Mouse (Mus musculus) liver, embryonic 16.5 days (tissue): ENCODE results near the gene Jam3. TPM values are rescaled to one million over a fixed set of nuclear protein-coding genes. Genes with fewer than 3 reads are reported as not detected.

Source experiments
- ATAC-seq: fragments of 200-750 bp; cut with Nextera tagmentation; 2 replicates; pipeline ENCODE4 v1.8.0; 2017; ENCODE audit warnings: low read depth, mild to moderate bottlenecking, moderate number of reproducible peaks, moderate library complexity
- H3K27ac ChIP-seq: fragments of 300-500 bp; sonication (generic); 2 replicates; pipeline ENCODE4 v1.5.1; 2014; ENCODE audit warnings: mild to moderate bottlenecking, low read length
- H3K27me3 ChIP-seq: fragments of 300-500 bp; sonication (generic); 2 replicates; pipeline ENCODE4 v1.6.1; 2014; ENCODE audit warnings: low read depth, low read length, mixed read lengths; ENCODE audit not compliant: control insufficient read depth, insufficient read depth
- H3K36me3 ChIP-seq: fragments of 300-500 bp; sonication (generic); 2 replicates; pipeline ENCODE4 v1.6.1; 2014; ENCODE audit warnings: mild to moderate bottlenecking; ENCODE audit not compliant: control insufficient read depth, insufficient read depth
- H3K4me1 ChIP-seq: fragments of 300-500 bp; sonication (generic); 2 replicates; pipeline ENCODE4 v1.6.1; 2014; ENCODE audit warnings: low read depth, low read length, mixed read lengths; ENCODE audit not compliant: control insufficient read depth
- H3K4me2 ChIP-seq: fragments of 300-500 bp; sonication (generic); 2 replicates; pipeline ENCODE4 v1.6.1; 2014; ENCODE audit warnings: low read depth, low read length, mixed read lengths
- H3K4me3 ChIP-seq: fragments of 300-500 bp; sonication (generic); 2 replicates; pipeline ENCODE4 v1.5.1; 2014; ENCODE audit warnings: low read depth, mild to moderate bottlenecking, low read length
- H3K9ac ChIP-seq: fragments of 300-500 bp; sonication (generic); 2 replicates; pipeline ENCODE4 v1.6.1; 2014; ENCODE audit warnings: low read depth, low read length
- H3K9me3 ChIP-seq: fragments of 300-500 bp; sonication (generic); replicated peaks from 2 replicates; pipeline ENCODE4 v1.6.1; 2016; ENCODE audit warnings: low read length; ENCODE audit not compliant: control insufficient read depth
- WGBS: fragments of 180-500 bp; shearing (Covaris S2); extraction: QIAGEN DNeasy Blood & Tissue Kit; methylation state at CpG from one replicate; pipeline ENCODE4 v1.1.7; 2014; ENCODE audit not compliant: insufficient replicate concordance; 5-methylcytosine and 5-hydroxymethylcytosine counted together
- polyA plus RNA-seq: library from polyadenylated mRNA; unstranded; fragments of >200 nt; fragmentation: Nextera tagmentation; extraction: Ambion mirVana; gene quantifications from 2 replicates; pipeline ENCODE4 v1.2.1, GENCODE M21; 2015

Gene Jam3
- polyA plus RNA-seq, 1 experiment from 2014 or later: 3.0 TPM

- ATAC-seq: peak; percentile 62
- H3K9ac ChIP-seq: no peak overlapping the region
- no peak overlapping the region for H3K27ac ChIP-seq
- H3K27me3 ChIP-seq: no peaks in the 10 kb centered on the region
- 41% methylated on average over 22 of the region's 22 CpGs for WGBS
- H3K4me3 ChIP-seq: no peak overlapping the region
- H3K36me3 ChIP-seq: no peaks in the 10 kb centered on the region
- H3K9me3 ChIP-seq: no peaks in the 10 kb centered on the region
- no peak overlapping the region for H3K4me2 ChIP-seq
- H3K4me1 ChIP-seq: peaks cover 2% of the 10 kb centered on the region; the same call in 1 of the 2 replicates
Observed at GRCm38 (mm10) chr9:27109533-27110514, 45.4 kb downstream of the Jam3 start.

GRCm38 (mm10) chr9:27108451-27108850 lies 46.8 kb downstream of the Jam3 start:
- no peak overlapping the region for H3K4me2 ChIP-seq
- no peaks in the 10 kb centered on the region for H3K9me3 ChIP-seq
- H3K27ac ChIP-seq: no peak overlapping the region
- H3K27me3 ChIP-seq: no peaks in the 10 kb centered on the region
- no peak overlapping the region for H3K9ac ChIP-seq
- no peak for ATAC-seq
- H3K36me3 ChIP-seq: no peaks in the 10 kb centered on the region
- H3K4me3 ChIP-seq: no peak overlapping the region
- 66% methylated on average over 4 of the region's 4 CpGs for WGBS
- peaks cover 2% of the 10 kb centered on the region; the same call in 1 of the 2 replicates for H3K4me1 ChIP-seq

DNA sequence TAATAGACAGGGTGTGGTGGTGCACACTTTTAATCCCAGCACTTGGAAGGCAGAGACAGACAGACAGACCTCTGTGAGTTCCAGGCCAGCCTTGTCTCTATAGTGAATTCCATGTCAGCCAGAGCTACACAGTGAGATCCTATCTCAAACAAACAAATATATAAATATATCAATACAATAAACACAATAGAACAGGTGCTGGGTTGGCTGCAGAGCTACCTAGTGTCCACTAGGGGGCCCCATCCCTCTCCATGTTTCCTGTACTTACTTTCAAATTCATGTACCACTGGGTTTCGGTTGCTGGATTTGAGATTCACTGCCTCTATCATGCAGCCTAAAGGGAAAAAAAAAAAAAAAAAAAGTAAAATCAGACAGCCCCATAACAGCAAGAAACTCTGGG lies 49.1 kb downstream of the Jam3 start:
- no peaks in the 10 kb centered on the region for H3K36me3 ChIP-seq
- H3K9me3 ChIP-seq: no peaks in the 10 kb centered on the region
- peaks cover 2% of the 10 kb centered on the region; the same call in 1 of the 2 replicates for H3K4me1 ChIP-seq
- no peak overlapping the region for H3K4me2 ChIP-seq
- WGBS: 29% methylated on average over 1 of the region's 1 CpGs
- H3K27ac ChIP-seq: no peak overlapping the region
- no peaks in the 10 kb centered on the region for H3K27me3 ChIP-seq
- ATAC-seq: no peak
- no peak overlapping the region for H3K9ac ChIP-seq
- no peak overlapping the region for H3K4me3 ChIP-seq

GRCm38 (mm10) chr9:27101466-27101865 lies 53.8 kb downstream of the Jam3 start:
- Histone ChIP-seq H3K9me3 (no peaks in the 10 kb centered on the region), H3K4me3 (no peak overlapping the region), H3K27ac (no peak overlapping the region), H3K4me1 (no peaks in the 10 kb centered on the region), H3K4me2 (no peak overlapping the region), H3K9ac (no peak overlapping the region), H3K36me3 (no peaks in the 10 kb centered on the region; the same call in 1 of the 2 replicates), H3K27me3 (no peaks in the 10 kb centered on the region)
- WGBS: 84% methylated on average over 6 of the region's 6 CpGs
- ATAC-seq: no peak

- no peak for ATAC-seq
- Histone ChIP-seq H3K9ac (no peak overlapping the region), H3K27me3 (no peaks in the 10 kb centered on the region), H3K4me1 (no peaks in the 10 kb centered on the region), H3K36me3 (peaks cover 14% of the 10 kb centered on the region), H3K4me2 (no peak overlapping the region), H3K4me3 (no peak overlapping the region), H3K27ac (no peak overlapping the region), H3K9me3 (no peaks in the 10 kb centered on the region)
- 37% methylated on average over 4 of the region's 4 CpGs for WGBS
Observed at GRCm38 (mm10) chr9:27099474-27099873, 55.7 kb downstream of the Jam3 start.

DNA sequence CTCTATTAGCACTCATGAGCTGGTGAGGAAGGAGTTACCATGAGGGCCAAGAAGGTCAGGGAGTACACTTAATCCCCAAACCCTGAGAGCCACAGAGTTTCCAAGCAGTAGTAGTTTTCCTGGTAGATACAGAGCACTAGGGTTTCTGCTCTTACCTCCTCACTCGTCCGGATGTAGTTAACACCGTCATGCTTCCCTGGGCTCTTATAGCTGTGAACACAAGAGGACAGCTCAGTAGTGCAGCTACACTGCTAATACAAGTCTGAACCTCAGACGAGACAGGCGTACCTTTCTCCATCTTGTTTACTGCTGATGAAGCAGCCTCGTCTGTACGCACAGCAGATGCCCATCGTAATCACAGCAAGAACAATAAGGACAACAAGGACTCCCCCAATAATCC lies 56.7 kb downstream of the Jam3 start:
- no peak overlapping the region for H3K4me3 ChIP-seq
- no peak overlapping the region for H3K9ac ChIP-seq
- H3K27ac ChIP-seq: no peak overlapping the region
- H3K4me2 ChIP-seq: no peak overlapping the region
- no peak for ATAC-seq
- H3K36me3 ChIP-seq: peaks cover 18% of the 10 kb centered on the region
- no peaks in the 10 kb centered on the region for H3K9me3 ChIP-seq
- no peaks in the 10 kb centered on the region for H3K4me1 ChIP-seq
- no peaks in the 10 kb centered on the region for H3K27me3 ChIP-seq
- 83% methylated on average over 8 of the region's 8 CpGs for WGBS

- Histone ChIP-seq H3K4me1 (no peaks in the 10 kb centered on the region), H3K4me2 (no peak overlapping the region), H3K27ac (no peak overlapping the region), H3K27me3 (no peaks in the 10 kb centered on the region), H3K9me3 (no peaks in the 10 kb centered on the region), H3K4me3 (no peak overlapping the region), H3K9ac (no peak overlapping the region), H3K36me3 (peaks cover 18% of the 10 kb centered on the region)
- ATAC-seq: no peak
- WGBS: 32% methylated on average over 4 of the region's 4 CpGs
Observed at GRCm38 (mm10) chr9:27098092-27098491, 57.1 kb downstream of the Jam3 start.

DNA sequence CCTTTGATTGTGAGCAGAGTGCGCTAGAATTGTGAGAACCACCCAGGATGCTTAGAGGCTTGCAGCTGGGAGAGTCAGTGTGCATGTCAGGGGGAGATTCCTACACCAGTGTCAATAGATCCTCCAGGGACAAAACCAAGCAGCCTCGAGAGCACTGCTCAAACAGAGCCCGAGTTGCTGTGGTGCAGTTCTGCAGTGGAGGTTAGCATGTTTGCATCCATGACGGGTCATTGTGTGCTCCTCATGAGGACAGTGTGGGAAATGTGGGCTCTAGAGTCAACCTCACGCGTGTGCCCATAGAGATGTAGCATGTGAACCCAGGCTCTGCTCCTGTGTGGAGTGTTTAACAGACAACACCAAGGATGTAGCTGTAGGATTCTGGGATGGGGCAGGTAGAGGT lies 62.3 kb downstream of the Jam3 start:
- Histone ChIP-seq H3K27ac (no peak overlapping the region), H3K9me3 (no peaks in the 10 kb centered on the region), H3K9ac (no peak overlapping the region), H3K27me3 (no peaks in the 10 kb centered on the region), H3K4me1 (no peaks in the 10 kb centered on the region), H3K36me3 (peaks cover 61% of the 10 kb centered on the region), H3K4me2 (no peak overlapping the region), H3K4me3 (no peak overlapping the region)
- ATAC-seq: no peak
- 80% methylated on average over 6 of the region's 6 CpGs for WGBS
